Mouse (Mus musculus) forebrain, embryonic 14.5 days (tissue): ENCODE measurements at regions not wholly inside any gene's neighbourhood (a gene's known extent, or its start where the extent isn't known, plus 50 kb on each side); places are given as distances from the start of the nearest gene placed in this dataset.
A peak's percentile ranks its signal among the peaks of the same experiment; 100 is the strongest.
"Not testable (repeated sequence)": the region's sequence is repeated elsewhere in the genome, so short reads cannot be mapped to it uniquely, and the experiment has no call there.

Experiments
- ATAC-seq: fragments of 200-750 bp; cut with Nextera tagmentation; 2 replicates; pipeline ENCODE4 v1.8.0; 2017; ENCODE audit warnings: mild to moderate bottlenecking, moderate library complexity
- DNase-seq: peaks from one replicate; pipeline ENCODE4 v3.0.0-alpha.2; 2015; ENCODE audit warnings: low spot score
- H3K27ac ChIP-seq: fragments of 300-500 bp; sonication (generic); 2 replicates; pipeline ENCODE4 v1.5.1; 2014; ENCODE audit warnings: low read depth, mild to moderate bottlenecking, control low read depth, low read length, moderate library complexity
- H3K27me3 ChIP-seq: fragments of 300-500 bp; sonication (generic); replicated peaks from 2 replicates; pipeline ENCODE4 v1.6.1; 2014; ENCODE audit warnings: low read length, control low read depth, mixed read lengths; ENCODE audit not compliant: control insufficient read depth, insufficient read depth
- H3K36me3 ChIP-seq: fragments of 300-500 bp; sonication (generic); 2 replicates; pipeline ENCODE4 v1.6.1; 2014; ENCODE audit warnings: low read length, control low read depth; ENCODE audit not compliant: control insufficient read depth, insufficient read depth
- H3K4me1 ChIP-seq: fragments of 300-500 bp; sonication (generic); 2 replicates; pipeline ENCODE4 v1.6.1; 2014; ENCODE audit warnings: antibody characterized with exemption, low read length, control low read depth; ENCODE audit not compliant: control insufficient read depth, insufficient read depth
- H3K4me2 ChIP-seq: fragments of 300-500 bp; sonication (generic); 2 replicates; pipeline ENCODE4 v1.6.1; 2014; ENCODE audit warnings: mild to moderate bottlenecking, control low read depth, low read length
- H3K4me3 ChIP-seq: fragments of 300-500 bp; sonication (generic); 2 replicates; pipeline ENCODE4 v1.5.1; 2014; ENCODE audit warnings: low read depth, low read length, control low read depth
- H3K9ac ChIP-seq: fragments of 300-500 bp; sonication (generic); 2 replicates; pipeline ENCODE4 v1.6.1; 2014; ENCODE audit warnings: mild to moderate bottlenecking, low read length, control low read depth, moderate library complexity
- H3K9me3 ChIP-seq: fragments of 300-500 bp; sonication (generic); replicated peaks from 2 replicates; pipeline ENCODE4 v1.6.1; 2016; ENCODE audit warnings: low read length, control low read depth, mixed read lengths; ENCODE audit not compliant: control insufficient read depth
- WGBS: fragments of 180-500 bp; shearing (Covaris S2); extraction: QIAGEN DNeasy Blood & Tissue Kit; methylation state at CpG from one replicate; pipeline ENCODE4 v1.1.7; 2014; 5-methylcytosine and 5-hydroxymethylcytosine counted together

DNA sequence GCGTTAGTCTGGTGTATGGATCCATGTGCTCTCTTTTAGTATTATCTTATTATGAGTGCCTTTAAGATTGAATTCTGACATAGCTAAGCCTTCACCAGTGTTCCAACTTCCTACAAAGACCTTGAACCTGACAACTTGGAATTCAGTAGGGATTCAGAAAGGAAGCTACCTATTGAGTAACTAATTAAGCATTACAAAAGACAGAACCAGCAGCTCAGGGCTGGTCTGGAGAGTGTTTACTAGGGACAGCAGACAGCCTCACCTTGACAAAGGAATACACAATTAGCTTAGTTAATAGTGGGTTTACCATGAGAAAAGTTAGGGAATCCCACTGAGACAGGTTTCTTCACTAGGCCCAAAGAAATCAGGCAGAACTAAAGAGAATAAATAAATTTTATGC, 202.6 kb upstream of the Cntn5 start:
- not testable (repeated sequence) for ATAC-seq, H3K9ac ChIP-seq, H3K4me3 ChIP-seq, H3K4me1 ChIP-seq, H3K36me3 ChIP-seq, DNase-seq, H3K27me3 ChIP-seq, H3K9me3 ChIP-seq, H3K4me2 ChIP-seq, H3K27ac ChIP-seq
- WGBS, result 87% methylated on average over 1 of the region's 1 CpGs

DNA sequence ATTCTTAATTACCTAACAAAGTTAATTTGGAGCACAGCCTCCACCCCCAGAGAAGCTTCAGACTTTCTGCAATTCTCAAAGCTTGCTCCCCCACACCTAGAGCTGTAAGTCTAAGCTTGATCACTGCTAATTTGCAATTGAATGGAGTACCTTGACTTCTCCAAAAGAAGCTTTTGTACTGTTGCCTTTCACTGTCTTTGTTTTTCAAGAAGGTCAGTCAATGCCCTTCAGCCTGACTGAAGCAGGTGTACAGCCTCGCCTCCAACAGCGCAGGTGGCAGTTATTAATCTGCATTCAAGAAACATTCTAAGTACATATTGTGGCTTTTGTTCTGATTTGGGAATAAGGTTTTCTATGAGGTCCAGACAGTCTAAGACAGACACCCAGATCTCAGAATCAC, 201.7 kb upstream of the Cntn5 start:
- no peak for DNase-seq
- Histone ChIP-seq H3K4me1 (no peaks in the 10 kb centered on the region), H3K9me3 (no peaks in the 10 kb centered on the region), H3K9ac (no peak overlapping the region), H3K4me2 (no peak overlapping the region), H3K27me3 (no peaks in the 10 kb centered on the region), H3K4me3 (no peak overlapping the region), H3K36me3 (no peaks in the 10 kb centered on the region), H3K27ac (no peak overlapping the region)
- 87% methylated on average over 2 of the region's 2 CpGs for WGBS
- no peak for ATAC-seq

DNA sequence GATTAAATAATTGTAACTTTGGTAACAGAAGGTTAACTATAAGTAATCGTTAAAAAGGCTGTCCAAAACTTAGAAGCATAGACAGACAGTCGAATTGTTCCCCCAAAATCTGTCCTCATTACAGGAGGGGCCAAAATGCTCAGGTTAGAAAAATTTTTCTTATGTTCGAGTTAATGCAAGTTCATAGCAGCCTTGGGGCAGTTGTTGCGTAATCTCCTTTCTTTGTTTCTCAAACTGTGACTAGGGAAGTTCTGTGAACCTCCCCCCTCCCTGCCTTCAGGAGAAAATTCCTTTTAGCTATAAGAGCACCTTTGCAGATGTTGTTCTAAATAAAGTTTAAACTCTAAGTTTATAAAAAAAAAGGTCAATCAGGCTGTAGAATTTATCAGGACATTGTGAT, 198.9 kb upstream of the Cntn5 start:
- Histone ChIP-seq H3K27me3 (no peaks in the 10 kb centered on the region), H3K9me3 (no peaks in the 10 kb centered on the region), H3K4me1 (no peaks in the 10 kb centered on the region), H3K36me3 (no peaks in the 10 kb centered on the region), H3K9ac (no peak overlapping the region), H3K4me3 (no peak overlapping the region), H3K27ac (no peak overlapping the region), H3K4me2 (no peak overlapping the region)
- 76% methylated on average over 4 of the region's 4 CpGs for WGBS
- DNase-seq (no peak), ATAC-seq (no peak)

DNA sequence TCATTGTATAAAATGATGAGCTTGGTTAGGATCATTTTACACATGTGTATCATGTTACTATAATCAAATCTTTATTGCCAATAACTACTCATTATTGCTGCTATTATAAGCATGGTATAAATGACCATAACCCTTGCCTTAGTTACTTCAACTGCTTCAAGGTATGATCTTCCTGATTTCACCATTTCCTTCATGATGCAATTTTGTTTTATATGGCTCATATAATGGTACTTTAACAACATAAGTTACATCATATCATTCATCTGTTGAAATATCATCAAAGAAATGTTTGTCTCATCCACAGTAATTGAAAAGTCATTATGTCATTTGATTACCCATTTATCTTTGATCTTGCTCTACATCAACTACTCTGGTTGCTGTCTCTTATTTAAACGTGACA, 188.3 kb upstream of the Cntn5 start:
- no peaks in the 10 kb centered on the region for H3K9me3 ChIP-seq
- DNase-seq, result no peak
- no peaks in the 10 kb centered on the region for H3K4me1 ChIP-seq
- H3K4me2 ChIP-seq, result no peak overlapping the region
- 77% methylated on average over 1 of the region's 1 CpGs for WGBS
- no peak for ATAC-seq
- H3K4me3 ChIP-seq, result no peak overlapping the region
- H3K9ac ChIP-seq, result no peak overlapping the region
- no peaks in the 10 kb centered on the region for H3K27me3 ChIP-seq
- no peaks in the 10 kb centered on the region for H3K36me3 ChIP-seq
- H3K27ac ChIP-seq, result no peak overlapping the region

DNA sequence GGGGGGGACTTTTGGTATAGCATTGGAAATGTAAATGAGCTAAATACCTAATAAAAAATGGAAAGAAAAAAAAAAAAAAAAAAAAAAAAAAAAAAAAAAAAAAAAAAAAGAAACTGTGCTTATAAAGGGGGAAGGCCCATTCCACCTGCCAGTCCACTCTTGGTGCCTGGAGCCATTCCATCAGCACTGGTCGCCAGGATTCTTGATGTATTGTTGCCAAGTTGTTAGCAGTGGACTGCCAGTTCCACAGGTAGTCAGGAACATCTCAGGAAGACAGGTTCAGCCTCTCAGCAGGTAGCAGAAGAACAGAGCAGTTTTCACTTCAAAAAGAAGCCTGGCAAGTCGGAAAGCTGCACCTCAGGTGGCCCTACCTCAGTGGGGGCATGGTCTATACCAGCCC, 162.6 kb upstream of the Cntn5 start:
- H3K4me1 ChIP-seq, H3K9ac ChIP-seq, H3K27ac ChIP-seq, H3K36me3 ChIP-seq, H3K4me2 ChIP-seq, DNase-seq, H3K27me3 ChIP-seq, H3K4me3 ChIP-seq, H3K9me3 ChIP-seq, ATAC-seq: not testable (repeated sequence)
- WGBS, result 56% methylated on average over 2 of the region's 2 CpGs

DNA sequence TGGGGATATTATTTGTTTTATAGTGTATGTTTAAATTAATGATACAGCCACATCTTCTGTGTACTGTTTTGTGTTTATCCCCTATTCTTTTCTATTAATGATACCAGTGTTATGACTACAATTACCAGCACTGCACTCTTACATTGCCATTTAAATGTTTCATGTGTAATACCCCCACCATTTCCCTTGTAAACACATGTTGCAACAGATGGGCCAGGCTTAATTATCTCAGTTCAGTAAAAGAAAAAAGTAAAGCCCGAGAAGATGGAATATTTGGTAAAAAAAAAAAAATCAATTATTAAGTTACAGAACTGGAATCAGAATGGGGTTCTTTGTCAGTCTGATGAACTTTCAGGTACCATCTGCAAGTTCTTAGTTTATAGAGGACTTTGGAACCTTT, 158.3 kb upstream of the Cntn5 start:
- no peaks in the 10 kb centered on the region for H3K27me3 ChIP-seq
- DNase-seq (peak; percentile 23), ATAC-seq (no peak)
- no peaks in the 10 kb centered on the region for H3K36me3 ChIP-seq
- H3K4me1 ChIP-seq, result no peaks in the 10 kb centered on the region
- WGBS, result 57% methylated on average over 1 of the region's 1 CpGs
- H3K4me3 ChIP-seq, result no peak overlapping the region
- no peak overlapping the region for H3K4me2 ChIP-seq
- no peak overlapping the region for H3K9ac ChIP-seq
- no peak overlapping the region for H3K27ac ChIP-seq
- no peaks in the 10 kb centered on the region for H3K9me3 ChIP-seq
